Mouse (Mus musculus) G1E (cell line): ENCODE measurements around the gene Nosip.

ENCODE experiments used
- CTCF ChIP-seq: IDR thresholded peaks from 2 replicates; pipeline ENCODE4 v1.5.1; 2012; ENCODE audit warnings: low read depth, low read length, inconsistent platforms, mixed read lengths
- GATA2 ChIP-seq: IDR thresholded peaks from 2 replicates; pipeline ENCODE4 v1.6.1; 2012; ENCODE audit warnings: low read depth, low read length, inconsistent platforms, borderline replicate concordance

DNA sequence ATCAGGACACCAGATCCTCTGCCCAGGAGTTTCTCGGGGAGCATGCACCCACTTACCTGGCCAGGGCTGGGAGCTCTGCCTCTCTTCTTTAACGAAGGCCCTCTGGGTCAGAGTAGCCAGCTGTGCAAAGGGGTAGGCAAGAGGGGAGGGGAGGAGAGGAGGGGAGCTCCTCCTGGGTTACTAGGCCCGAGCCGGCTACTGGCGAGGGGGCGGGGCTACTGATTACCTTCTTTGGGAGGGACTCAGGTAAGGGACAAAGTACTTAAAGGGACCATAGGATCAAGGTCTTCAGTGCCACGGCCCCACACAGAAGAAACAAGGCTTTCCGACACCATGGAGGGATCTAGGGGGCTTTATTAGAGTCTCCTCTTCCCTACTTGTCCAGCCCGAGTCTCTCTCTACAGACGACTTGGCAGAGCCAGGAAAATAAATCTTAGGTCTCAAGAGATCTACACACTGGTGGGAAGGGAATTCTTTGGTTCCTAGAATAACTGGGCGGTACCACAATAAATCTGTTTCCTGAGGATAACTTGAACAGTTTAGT, 625 bp upstream of the Nosip start:
- no peak for TF ChIP-seq CTCF
- no peak for TF ChIP-seq GATA2
